Mouse (Mus musculus) liver, postnatal 0 days (tissue): Measurements from ENCODE around the gene Mccc1. TPM values are rescaled to one million over a fixed set of nuclear protein-coding genes. Genes with fewer than 3 reads are reported as not detected.

ENCODE experiments used
- ATAC-seq: fragments of 200-750 bp; cut with Nextera tagmentation; 2 replicates; pipeline ENCODE4 v1.8.0; 2017; ENCODE audit warnings: mild to moderate bottlenecking, moderate library complexity
- DNase-seq: peaks from one replicate; pipeline ENCODE4 v3.0.0-alpha.2; 2016
- H3K27ac ChIP-seq: fragments of 300-500 bp; sonication (generic); 2 replicates; pipeline ENCODE4 v1.5.1; 2014; ENCODE audit warnings: antibody characterized with exemption, moderate library complexity, mild to moderate bottlenecking, low read depth
- H3K27me3 ChIP-seq: fragments of 300-500 bp; sonication (generic); 2 replicates; pipeline ENCODE4 v1.6.1; 2014; ENCODE audit warnings: low read length, control low read depth, mixed read lengths; ENCODE audit not compliant: insufficient read depth
- H3K36me3 ChIP-seq: fragments of 300-500 bp; sonication (generic); replicated peaks from 2 replicates; pipeline ENCODE4 v1.6.1; 2014; ENCODE audit warnings: mild to moderate bottlenecking, control low read depth, low read length, moderate library complexity, mixed read lengths; ENCODE audit not compliant: insufficient read depth
- H3K4me1 ChIP-seq: fragments of 300-500 bp; sonication (generic); 2 replicates; pipeline ENCODE4 v1.6.1; 2014; ENCODE audit warnings: antibody characterized with exemption, mild to moderate bottlenecking, control low read depth; ENCODE audit not compliant: insufficient read depth
- H3K4me2 ChIP-seq: fragments of 300-500 bp; sonication (generic); 2 replicates; pipeline ENCODE4 v1.6.1; 2014; ENCODE audit warnings: low read depth, mild to moderate bottlenecking, low read length, moderate library complexity, mixed read lengths
- H3K4me3 ChIP-seq: fragments of 300-500 bp; sonication (generic); 2 replicates; pipeline ENCODE4 v1.5.1; 2014; ENCODE audit warnings: low read depth, low read length
- H3K9ac ChIP-seq: fragments of 300-500 bp; sonication (generic); replicated peaks from 2 replicates; pipeline ENCODE4 v1.6.1; 2014; ENCODE audit warnings: mild to moderate bottlenecking, moderate library complexity
- H3K9me3 ChIP-seq: fragments of 300-500 bp; sonication (generic); 2 replicates; pipeline ENCODE4 v1.6.1; 2016; ENCODE audit warnings: mild to moderate bottlenecking, control low read depth, low read length, mixed read lengths
- CTCF ChIP-seq: sonication (generic); IDR thresholded peaks from 2 replicates; pipeline ENCODE4 v1.5.1; 2016; ENCODE audit warnings: antibody characterized with exemption, low read depth
- EP300 ChIP-seq: IDR thresholded peaks from 2 replicates; pipeline ENCODE4 v1.6.1; 2016; ENCODE audit warnings: antibody characterized with exemption, low read depth, mild to moderate bottlenecking
- WGBS: fragments of 180-500 bp; shearing (Covaris S2); extraction: QIAGEN DNeasy Blood & Tissue Kit; methylation state at CpG from one replicate; pipeline ENCODE4 v1.1.7; 2014; ENCODE audit not compliant: insufficient replicate concordance; 5-methylcytosine and 5-hydroxymethylcytosine counted together
- polyA plus RNA-seq: library from polyadenylated mRNA; unstranded; fragments of >200 nt; fragmentation: Nextera tagmentation; extraction: Ambion mirVana; gene quantifications from 2 replicates; pipeline ENCODE4 v1.2.1, GENCODE M21; 2015

Gene Mccc1
- polyA plus RNA-seq, 1 experiment from 2014 or later = 15.2 TPM

DNA sequence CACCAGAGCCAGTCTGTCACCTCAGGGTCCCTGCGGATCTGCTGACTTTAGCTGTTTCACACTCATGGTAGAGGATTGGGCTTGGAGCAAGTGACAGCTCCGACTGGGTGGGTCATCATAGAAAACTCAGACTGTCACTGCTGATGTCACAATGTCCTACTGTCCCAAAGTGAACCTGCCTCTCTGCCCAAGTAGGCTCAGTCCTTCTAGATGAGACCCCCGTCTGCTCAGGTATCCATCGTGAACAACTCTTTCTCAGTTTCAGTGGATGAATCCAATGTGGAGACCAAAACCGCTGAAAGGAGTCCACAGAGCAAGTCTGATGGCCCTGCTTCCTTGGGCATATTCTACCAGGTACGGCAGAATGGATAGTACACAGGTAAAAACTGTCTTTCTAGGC, 63.1 kb downstream of the Mccc1 start, which contains the start of gene Dcun1d1:
TSS of gene Dcun1d1 (minus strand) at position 101 of the 400 bp plus-strand sequence.
- TF ChIP-seq EP300 (no peak), CTCF (no peak)
- H3K9me3 ChIP-seq = no peaks in the 10 kb centered on the region
- no peak within 1 kb of the TSS for H3K4me3 ChIP-seq
- 90% methylated on average over 6 of the region's 6 CpGs for WGBS
- H3K27me3 ChIP-seq = no peaks in the 10 kb centered on the region
- peaks cover 13% of the 10 kb centered on the region for H3K4me1 ChIP-seq
- no peak within 1 kb of the TSS for H3K4me2 ChIP-seq
- H3K36me3 ChIP-seq = 0 out of 2 replicates have a peak, but pooled peaks cover 3% of the 10 kb centered on the region
- no peak within 1 kb of the TSS for H3K27ac ChIP-seq
- DNase-seq = no peak
- no peak within 1 kb of the TSS for H3K9ac ChIP-seq
- ATAC-seq = no peak

DNA sequence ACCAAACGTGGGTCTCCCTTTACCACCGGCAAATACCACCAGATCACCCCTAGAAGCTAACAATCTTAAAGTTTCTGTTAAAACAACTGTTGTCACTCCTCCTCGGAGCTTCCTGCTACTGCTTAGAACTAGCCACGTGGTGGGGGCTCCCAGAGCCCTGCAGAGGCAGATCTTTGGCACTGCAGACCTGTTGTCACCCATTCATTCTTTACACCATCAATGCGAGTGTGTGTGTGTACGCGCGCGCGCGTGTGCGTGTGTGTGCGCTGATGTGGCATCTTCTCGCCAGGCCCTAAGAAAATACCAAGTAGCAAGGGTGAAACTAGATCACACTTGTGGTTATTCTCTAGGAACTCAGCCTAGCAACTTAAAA, 67.1 kb downstream of the Mccc1 start:
- H3K36me3 ChIP-seq = 0 out of 2 replicates have a peak, but pooled peaks cover 3% of the 10 kb centered on the region
- H3K27me3 ChIP-seq = no peaks in the 10 kb centered on the region
- H3K9ac ChIP-seq = peak overlapping the region; percentile 99
- H3K4me3 ChIP-seq = peak overlapping the region; percentile 90
- TF ChIP-seq EP300 = no peak
- TF ChIP-seq CTCF = no peak
- H3K4me2 ChIP-seq = peak overlapping the region; percentile 85
- peak overlapping the region; percentile 94 for H3K27ac ChIP-seq
- H3K9me3 ChIP-seq = no peaks in the 10 kb centered on the region
- DNase-seq (peak; percentile 55), ATAC-seq (peak; percentile 24)
- WGBS = 0% methylated on average over 14 of the region's 14 CpGs
- peaks cover 23% of the 10 kb centered on the region for H3K4me1 ChIP-seq

DNA sequence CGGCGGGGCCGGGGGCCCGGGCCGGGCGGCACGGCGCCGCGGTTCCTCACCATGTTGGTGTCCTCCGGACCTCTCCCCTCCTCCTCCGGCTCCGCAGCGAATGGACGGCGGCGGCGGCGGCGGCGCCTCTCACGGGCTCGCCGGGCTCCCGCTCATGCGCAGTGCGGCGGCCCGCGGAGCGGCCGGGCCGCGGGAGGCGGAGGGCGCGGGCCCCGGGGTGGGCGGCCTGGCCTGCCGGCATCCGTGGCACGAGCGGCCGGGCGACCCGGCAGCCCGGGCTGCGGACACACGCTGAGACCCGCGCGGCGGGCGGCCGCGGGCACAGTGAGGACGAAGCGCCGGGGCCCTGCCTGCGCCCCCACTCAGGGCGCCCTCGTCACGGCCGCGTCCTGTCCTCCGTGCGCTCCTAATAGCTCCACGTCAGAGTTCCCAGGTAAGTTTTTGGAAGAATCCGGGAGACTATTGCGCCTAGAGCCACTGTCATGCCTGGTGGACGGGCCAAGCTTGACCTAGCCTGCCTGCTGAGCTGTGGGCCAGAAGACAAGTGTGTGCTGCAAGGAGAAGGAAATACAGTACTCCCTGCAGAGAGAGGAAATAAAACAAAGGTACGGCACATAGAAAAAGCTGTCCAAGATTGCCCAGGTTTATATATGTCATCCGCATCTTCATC, 67.6 kb downstream of the Mccc1 start:
- WGBS = under 1% methylated on average over 27 of the region's 73 CpGs
- TF ChIP-seq CTCF (no peak), EP300 (no peak)
- peaks cover 23% of the 10 kb centered on the region for H3K4me1 ChIP-seq
- DNase-seq = peak; percentile 88
- H3K9ac ChIP-seq = peak overlapping the region; percentile 99
- peak; percentile 90 for ATAC-seq
- H3K9me3 ChIP-seq = no peaks in the 10 kb centered on the region
- H3K27ac ChIP-seq = peak overlapping the region; percentile 94
- H3K4me3 ChIP-seq = peak overlapping the region; percentile 90
- H3K27me3 ChIP-seq = no peaks in the 10 kb centered on the region
- H3K36me3 ChIP-seq = no peaks in the 10 kb centered on the region
- H3K4me2 ChIP-seq = peak overlapping the region; percentile 85

DNA sequence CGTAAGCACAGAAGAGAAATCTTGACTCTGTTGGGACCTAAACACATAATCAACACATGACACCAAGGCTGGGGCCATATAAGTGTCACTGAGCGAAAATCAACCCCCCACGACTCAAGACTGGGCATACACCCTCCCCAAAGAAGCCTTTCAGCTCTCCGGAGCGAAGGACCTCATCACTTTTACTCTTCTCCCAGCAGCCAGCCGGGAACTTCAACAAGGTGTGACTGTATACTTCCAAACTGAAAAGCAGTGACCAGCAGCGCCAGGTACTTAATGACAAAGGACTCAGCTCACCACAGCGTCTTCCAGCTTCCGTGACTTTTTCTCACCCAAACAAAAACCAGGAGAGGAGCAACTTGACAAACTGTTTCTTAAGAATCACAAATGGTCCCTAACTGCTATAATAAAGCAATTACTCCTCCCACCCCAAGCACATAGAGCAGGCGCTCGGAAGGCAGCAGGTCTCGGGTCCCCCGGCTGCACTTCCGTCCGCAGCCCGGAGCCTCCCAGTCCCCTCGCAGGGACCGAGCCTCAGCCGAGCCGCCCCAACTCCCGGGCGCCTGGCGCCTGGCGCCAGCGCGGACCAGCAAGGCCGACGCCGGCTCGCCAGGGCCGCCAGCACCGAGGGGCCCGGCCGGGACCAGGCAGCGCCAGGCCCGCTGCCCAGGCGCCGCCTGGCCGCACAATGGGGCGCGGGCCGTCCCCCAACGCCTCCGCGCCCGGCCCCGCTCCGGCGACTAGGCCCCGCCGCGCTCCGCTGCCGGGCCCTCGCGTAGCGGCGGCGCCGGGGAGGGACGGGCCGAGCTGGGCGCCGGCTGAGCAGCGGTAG, 68.4 kb downstream of the Mccc1 start:
- Histone ChIP-seq H3K27ac (peak overlapping the region; percentile 94), H3K4me3 (peak overlapping the region; percentile 90), H3K27me3 (no peaks in the 10 kb centered on the region), H3K4me2 (peak overlapping the region; percentile 85), H3K9ac (peak overlapping the region; percentile 99), H3K4me1 (peaks cover 23% of the 10 kb centered on the region), H3K36me3 (0 out of 2 replicates have a peak, but pooled peaks cover 2% of the 10 kb centered on the region), H3K9me3 (no peaks in the 10 kb centered on the region)
- under 1% methylated on average over 51 of the region's 65 CpGs for WGBS
- no peak for TF ChIP-seq CTCF
- TF ChIP-seq EP300 = no peak
- peak; percentile 79 for ATAC-seq
- peak; percentile 72 for DNase-seq

DNA sequence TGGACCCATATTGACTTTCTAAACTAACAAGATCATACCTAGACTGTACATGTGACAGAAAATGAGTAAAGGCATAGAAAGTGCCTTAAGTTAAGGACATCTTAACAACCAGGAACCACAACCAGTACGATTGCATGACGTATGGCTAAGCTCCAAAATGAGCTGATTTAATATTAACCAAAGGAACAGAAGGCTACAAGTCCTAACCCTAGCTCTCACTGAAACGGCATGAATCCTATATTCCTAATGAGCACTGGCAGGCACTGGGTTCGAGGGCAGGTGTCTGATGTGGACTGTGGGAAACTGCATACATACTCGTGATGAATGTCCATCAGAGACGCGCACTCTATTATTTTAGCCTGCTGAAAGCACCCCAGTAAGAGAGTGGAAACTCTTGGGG, 69.1 kb downstream of the Mccc1 start:
- peak overlapping the region; percentile 94 for H3K27ac ChIP-seq
- whole genome bisulfite sequencing = 11% methylated on average over 7 of the region's 7 CpGs
- H3K4me2 ChIP-seq = peak overlapping the region; percentile 85
- H3K9me3 ChIP-seq = no peaks in the 10 kb centered on the region
- H3K4me3 ChIP-seq = peak overlapping the region; percentile 90
- ATAC-seq = no peak
- DNase-seq = no peak
- H3K36me3 ChIP-seq = 0 out of 2 replicates have a peak, but pooled peaks cover 2% of the 10 kb centered on the region
- TF ChIP-seq EP300 (no peak), CTCF (no peak)
- H3K27me3 ChIP-seq = no peaks in the 10 kb centered on the region
- H3K4me1 ChIP-seq = peaks cover 28% of the 10 kb centered on the region
- peak overlapping the region; percentile 99 for H3K9ac ChIP-seq

DNA sequence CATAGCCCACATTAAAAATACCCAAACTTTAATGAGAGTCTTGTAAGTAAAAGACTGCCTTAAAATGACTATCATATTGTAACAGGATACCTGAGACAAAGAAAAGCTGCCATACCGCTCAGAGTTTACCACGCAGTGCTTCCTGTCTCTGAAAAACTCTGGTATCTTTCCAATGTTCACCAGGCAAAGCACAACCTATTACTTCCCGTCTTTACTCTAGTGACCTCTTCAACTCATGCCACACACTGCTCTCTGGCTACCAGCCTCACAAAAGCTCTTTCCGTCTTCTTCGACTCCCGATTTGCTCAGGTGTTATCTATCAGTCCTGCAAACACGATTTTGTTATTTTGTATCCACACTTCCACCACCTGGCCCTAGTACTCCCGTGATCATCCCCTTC, 70.6 kb downstream of the Mccc1 start:
- no peaks in the 10 kb centered on the region for H3K27me3 ChIP-seq
- no peak for DNase-seq
- peak overlapping the region; percentile 2; the same call in 1 of the 2 replicates for H3K27ac ChIP-seq
- no peak for ATAC-seq
- peak overlapping the region; percentile 47 for H3K4me2 ChIP-seq
- peak overlapping the region; percentile 0; the same call in 1 of the 2 replicates for H3K4me3 ChIP-seq
- H3K9me3 ChIP-seq = no peaks in the 10 kb centered on the region
- 7% methylated on average over 8 of the region's 8 CpGs for WGBS
- H3K36me3 ChIP-seq = 0 out of 2 replicates have a peak, but pooled peaks cover 2% of the 10 kb centered on the region
- H3K4me1 ChIP-seq = peaks cover 34% of the 10 kb centered on the region
- TF ChIP-seq EP300 (no peak), CTCF (no peak)
- no peak overlapping the region; the same call in 1 of the 2 replicates for H3K9ac ChIP-seq
